Mouse (Mus musculus): ENCODE results near the gene Gapdhs. TPM values are rescaled to one million over a fixed set of nuclear protein-coding genes. Genes with fewer than 3 reads are reported as not detected.
"Not testable (repeated sequence)": the region's sequence is repeated elsewhere in the genome, so short reads cannot be mapped to it uniquely, and the experiment has no call there.

Gapdhs gene
- polyA plus RNA-seq (2012; rRNA removed) = 0.11 and 1.1 TPM in 2 replicates

- H3K27ac ChIP-seq (ENCODE audit: control insufficient read depth, insufficient read depth, low read length) = not testable (repeated sequence)
Measured at GRCm38 (mm10) chr7:30743617-30744016, at the start of gene Gapdhs. TSS of gene Gapdhs (minus strand) at chr7:30743681.

GRCm38 (mm10) chr7:30791921-30792320 lies 48.4 kb upstream of the Gapdhs start:
- no peak for TF ChIP-seq CTCF (IDR thresholded peaks at IDR 0.05; ENCODE audit: borderline replicate concordance, control insufficient read depth, extremely low read depth, insufficient read depth, low read length, poor library complexity)
- TF ChIP-seq POLR2A (IDR thresholded peaks at IDR 0.05; ENCODE audit: control insufficient read depth, extremely low read depth, insufficient read depth, low read length, poor library complexity) = no peak
- WGBS = 26% methylated on average over 9 of the region's 9 CpGs

More at GRCm38 (mm10) chr7:30743617-30744016, at the start of gene Gapdhs:
- DNase-seq; H3K27me3 ChIP-seq (ENCODE audit: control insufficient read depth, insufficient read depth, low read length); H3K4me3 ChIP-seq (ENCODE audit: control insufficient read depth, insufficient read depth, low read length); H3K36me3 ChIP-seq (ENCODE audit: control insufficient read depth, insufficient read depth, low read length); H3K4me1 ChIP-seq (replicated peaks; ENCODE audit: control insufficient read depth, insufficient read depth, low read length): not testable (repeated sequence)
- 100% methylated on average over 3 of the region's 4 CpGs for WGBS

GRCm38 (mm10) chr7:30790141-30790540 lies 46.7 kb upstream of the Gapdhs start:
- TF ChIP-seq CTCF (IDR thresholded peaks at IDR 0.05; ENCODE audit: borderline replicate concordance, control insufficient read depth, extremely low read depth, insufficient read depth, low read length, poor library complexity) (no peak), POLR2A (IDR thresholded peaks at IDR 0.05; ENCODE audit: control insufficient read depth, extremely low read depth, insufficient read depth, low read length, poor library complexity) (no peak)
- Histone ChIP-seq H3K36me3 (ENCODE audit: control insufficient read depth, insufficient read depth, low read length) (no peaks in the 10 kb centered on the region), H3K27me3 (ENCODE audit: control insufficient read depth, insufficient read depth, low read length) (no peaks in the 10 kb centered on the region), H3K4me1 (replicated peaks; ENCODE audit: control insufficient read depth, insufficient read depth, low read length) (no peaks in the 10 kb centered on the region), H3K4me3 (ENCODE audit: control insufficient read depth, insufficient read depth, low read length) (no peak overlapping the region), H3K27ac (ENCODE audit: control insufficient read depth, insufficient read depth, low read length) (no peak overlapping the region)
- WGBS = 92% methylated on average over 10 of the region's 10 CpGs
- DNase-seq = no peak

More at GRCm38 (mm10) chr7:30791921-30792320, 48.4 kb upstream of the Gapdhs start:
- DNase-seq = no peak
- H3K27ac ChIP-seq (ENCODE audit: control insufficient read depth, insufficient read depth, low read length) = no peak overlapping the region
- H3K27me3 ChIP-seq (ENCODE audit: control insufficient read depth, insufficient read depth, low read length) = no peaks in the 10 kb centered on the region
- H3K4me3 ChIP-seq (ENCODE audit: control insufficient read depth, insufficient read depth, low read length) = no peak overlapping the region
- H3K4me1 ChIP-seq (replicated peaks; ENCODE audit: control insufficient read depth, insufficient read depth, low read length) = no peaks in the 10 kb centered on the region
- H3K36me3 ChIP-seq (ENCODE audit: control insufficient read depth, insufficient read depth, low read length) = no peaks in the 10 kb centered on the region

GRCm38 (mm10) chr7:30787377-30788022 lies 44.0 kb upstream of the Gapdhs start, which contains the start of gene Krtdap:
TSS of gene Krtdap (plus strand) at chr7:30787896.
- no peaks in the 10 kb centered on the region for H3K4me1 ChIP-seq (replicated peaks; ENCODE audit: control insufficient read depth, insufficient read depth, low read length)
- H3K27ac ChIP-seq (ENCODE audit: control insufficient read depth, insufficient read depth, low read length) = no peak within 1 kb of the TSS
- H3K27me3 ChIP-seq (ENCODE audit: control insufficient read depth, insufficient read depth, low read length) = no peaks in the 10 kb centered on the region
- DNase-seq = no peak
- H3K4me3 ChIP-seq (ENCODE audit: control insufficient read depth, insufficient read depth, low read length) = no peak within 1 kb of the TSS
- WGBS = 80% methylated on average over 15 of the region's 15 CpGs
- no peaks in the 10 kb centered on the region for H3K36me3 ChIP-seq (ENCODE audit: control insufficient read depth, insufficient read depth, low read length)
- TF ChIP-seq POLR2A (IDR thresholded peaks at IDR 0.05; ENCODE audit: control insufficient read depth, extremely low read depth, insufficient read depth, low read length, poor library complexity) (no peak), CTCF (IDR thresholded peaks at IDR 0.05; ENCODE audit: borderline replicate concordance, control insufficient read depth, extremely low read depth, insufficient read depth, low read length, poor library complexity) (no peak)

- no peaks in the 10 kb centered on the region for H3K36me3 ChIP-seq (ENCODE audit: control insufficient read depth, insufficient read depth, low read length)
- no peak overlapping the region for H3K4me3 ChIP-seq (ENCODE audit: control insufficient read depth, insufficient read depth, low read length)
- TF ChIP-seq POLR2A (IDR thresholded peaks at IDR 0.05; ENCODE audit: control insufficient read depth, extremely low read depth, insufficient read depth, low read length, poor library complexity) (no peak), CTCF (IDR thresholded peaks at IDR 0.05; ENCODE audit: borderline replicate concordance, control insufficient read depth, extremely low read depth, insufficient read depth, low read length, poor library complexity) (no peak)
- no peak overlapping the region for H3K27ac ChIP-seq (ENCODE audit: control insufficient read depth, insufficient read depth, low read length)
- 93% methylated on average over 13 of the region's 13 CpGs for WGBS
- no peak for DNase-seq
- no peaks in the 10 kb centered on the region for H3K27me3 ChIP-seq (ENCODE audit: control insufficient read depth, insufficient read depth, low read length)
- no peaks in the 10 kb centered on the region for H3K4me1 ChIP-seq (replicated peaks; ENCODE audit: control insufficient read depth, insufficient read depth, low read length)
Measured at GRCm38 (mm10) chr7:30785721-30786546, 42.5 kb upstream of the Gapdhs start.

GRCm38 (mm10) chr7:30785154-30785553 lies 41.7 kb upstream of the Gapdhs start:
- H3K4me3 ChIP-seq (ENCODE audit: control insufficient read depth, insufficient read depth, low read length) = no peak overlapping the region
- H3K4me1 ChIP-seq (replicated peaks; ENCODE audit: control insufficient read depth, insufficient read depth, low read length) = no peaks in the 10 kb centered on the region
- no peaks in the 10 kb centered on the region for H3K36me3 ChIP-seq (ENCODE audit: control insufficient read depth, insufficient read depth, low read length)
- no peaks in the 10 kb centered on the region for H3K27me3 ChIP-seq (ENCODE audit: control insufficient read depth, insufficient read depth, low read length)
- no peak for DNase-seq
- TF ChIP-seq CTCF (IDR thresholded peaks at IDR 0.05; ENCODE audit: borderline replicate concordance, control insufficient read depth, extremely low read depth, insufficient read depth, low read length, poor library complexity) = no peak
- no peak for TF ChIP-seq POLR2A (IDR thresholded peaks at IDR 0.05; ENCODE audit: control insufficient read depth, extremely low read depth, insufficient read depth, low read length, poor library complexity)
- no peak overlapping the region for H3K27ac ChIP-seq (ENCODE audit: control insufficient read depth, insufficient read depth, low read length)
- 86% methylated on average over 1 of the region's 1 CpGs for WGBS
